Mouse (Mus musculus) stomach, embryonic 16.5 days (tissue): ENCODE results near the gene Btbd2. TPM values are rescaled to one million over a fixed set of nuclear protein-coding genes. Genes with fewer than 3 reads are reported as not detected.

ENCODE experiments used
- ATAC-seq: fragments of 200-750 bp; cut with Nextera tagmentation; 2 replicates; pipeline ENCODE4 v1.8.0; 2017; ENCODE audit warnings: moderate number of reproducible peaks, moderate TSS enrichment; ENCODE audit not compliant: insufficient read depth, low FRiP score
- H3K27ac ChIP-seq: fragments of 300-500 bp; sonication (generic); 2 replicates; pipeline ENCODE4 v1.5.1; 2014; ENCODE audit warnings: low read length
- H3K27me3 ChIP-seq: fragments of 300-500 bp; sonication (generic); 2 replicates; pipeline ENCODE4 v1.6.1; 2014; ENCODE audit warnings: low read length, control low read depth, mixed read lengths; ENCODE audit not compliant: control insufficient read depth, insufficient read depth
- H3K36me3 ChIP-seq: fragments of 300-500 bp; sonication (generic); 2 replicates; pipeline ENCODE4 v1.6.1; 2014; ENCODE audit warnings: low read length; ENCODE audit not compliant: control insufficient read depth, insufficient read depth
- H3K4me1 ChIP-seq: fragments of 300-500 bp; sonication (generic); 2 replicates; pipeline ENCODE4 v1.6.1; 2014; ENCODE audit warnings: low read length, control low read depth, mixed read lengths; ENCODE audit not compliant: control insufficient read depth, insufficient read depth
- H3K4me2 ChIP-seq: fragments of 300-500 bp; sonication (generic); 2 replicates; pipeline ENCODE4 v1.6.1; 2014; ENCODE audit warnings: low read depth, low read length, mixed read lengths
- H3K4me3 ChIP-seq: fragments of 300-500 bp; sonication (generic); replicated peaks from 2 replicates; pipeline ENCODE4 v1.5.1; 2014; ENCODE audit warnings: mild to moderate bottlenecking, low read length
- H3K9ac ChIP-seq: fragments of 300-500 bp; sonication (generic); 2 replicates; pipeline ENCODE4 v1.6.1; 2014; ENCODE audit warnings: low read length
- H3K9me3 ChIP-seq: fragments of 300-500 bp; sonication (generic); replicated peaks from 2 replicates; pipeline ENCODE4 v1.6.1; 2016; ENCODE audit warnings: low read length, control low read depth; ENCODE audit not compliant: control insufficient read depth
- WGBS: fragments of 180-500 bp; shearing (Covaris S2); extraction: QIAGEN DNeasy Blood & Tissue Kit; methylation state at CpG from one replicate; pipeline ENCODE4 v1.1.7; 2014; 5-methylcytosine and 5-hydroxymethylcytosine counted together
- microRNA-seq: library from miRNA; unstranded; fragments of <30 nt; microRNA quantifications from one replicate; pipeline ENCODE4, GENCODE M21; 2016
- polyA plus RNA-seq: library from polyadenylated mRNA; unstranded; fragments of >200 nt; fragmentation: Nextera tagmentation; extraction: Ambion mirVana; gene quantifications from 2 replicates; pipeline ENCODE4 v1.2.1, GENCODE M21; 2015

The Btbd2 gene
- polyA plus RNA-seq, 1 experiment from 2014 or later: 12.7 TPM

- H3K4me1 ChIP-seq: peaks cover 19% of the 10 kb centered on the region
- WGBS: 83% methylated on average over 7 of the region's 7 CpGs
- no peak for ATAC-seq
- H3K27ac ChIP-seq: peak overlapping the region; percentile 89; the same call in 1 of the 2 replicates
- peak overlapping the region; percentile 89 for H3K4me2 ChIP-seq
- peak overlapping the region; percentile 84 for H3K9ac ChIP-seq
- H3K27me3 ChIP-seq: no peaks in the 10 kb centered on the region
- H3K4me3 ChIP-seq: peak overlapping the region; percentile 79
- peaks cover 21% of the 10 kb centered on the region for H3K36me3 ChIP-seq
- no peaks in the 10 kb centered on the region for H3K9me3 ChIP-seq
Measured at GRCm38 (mm10) chr10:80604001-80604509, 52.8 kb downstream of the Btbd2 start.

DNA sequence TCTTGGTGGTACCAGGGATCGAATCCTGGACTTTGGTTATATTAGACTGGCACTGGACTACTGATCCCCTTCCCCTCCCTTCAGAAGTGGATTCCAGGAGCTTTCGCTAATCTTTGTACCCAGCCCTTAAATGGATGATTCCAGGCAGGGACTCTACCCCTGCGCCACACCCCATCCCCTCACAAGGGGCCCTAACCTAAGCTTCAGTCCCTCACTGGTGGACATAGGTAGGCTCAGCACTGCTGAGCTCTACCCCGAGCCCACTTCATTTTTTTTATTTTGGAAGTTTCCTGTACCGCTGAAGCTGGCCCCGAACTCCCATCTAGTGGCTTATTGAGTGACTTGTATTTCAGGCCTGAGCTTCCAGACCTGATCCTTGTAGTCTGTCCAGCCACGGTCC, 53.5 kb downstream of the Btbd2 start:
- Histone ChIP-seq H3K9ac (peak overlapping the region; percentile 84), H3K27ac (peak overlapping the region; percentile 89), H3K36me3 (peaks cover 14% of the 10 kb centered on the region), H3K4me2 (peak overlapping the region; percentile 89), H3K4me3 (peak overlapping the region; percentile 79), H3K9me3 (no peaks in the 10 kb centered on the region), H3K27me3 (no peaks in the 10 kb centered on the region), H3K4me1 (peaks cover 19% of the 10 kb centered on the region)
- 25% methylated on average over 7 of the region's 7 CpGs for WGBS
- ATAC-seq: no peak

- Histone ChIP-seq H3K27me3 (no peaks in the 10 kb centered on the region), H3K27ac (peak within 1 kb of the TSS; percentile 89), H3K4me1 (peaks cover 19% of the 10 kb centered on the region), H3K4me2 (peak within 1 kb of the TSS; percentile 89), H3K4me3 (peak within 1 kb of the TSS; percentile 79), H3K9me3 (no peaks in the 10 kb centered on the region), H3K9ac (peak within 1 kb of the TSS; percentile 84), H3K36me3 (peaks cover 9% of the 10 kb centered on the region)
- WGBS: under 1% methylated on average over 54 of the region's 54 CpGs
- ATAC-seq: peak; percentile 95
Measured at GRCm38 (mm10) chr10:80602698-80603325, 54.1 kb downstream of the Btbd2 start, which contains the start of the genes Scamp4 and Adat3. Scamp4 (plus strand) TSS chr10:80602872. Adat3 (plus strand) TSS chr10:80602880.

DNA sequence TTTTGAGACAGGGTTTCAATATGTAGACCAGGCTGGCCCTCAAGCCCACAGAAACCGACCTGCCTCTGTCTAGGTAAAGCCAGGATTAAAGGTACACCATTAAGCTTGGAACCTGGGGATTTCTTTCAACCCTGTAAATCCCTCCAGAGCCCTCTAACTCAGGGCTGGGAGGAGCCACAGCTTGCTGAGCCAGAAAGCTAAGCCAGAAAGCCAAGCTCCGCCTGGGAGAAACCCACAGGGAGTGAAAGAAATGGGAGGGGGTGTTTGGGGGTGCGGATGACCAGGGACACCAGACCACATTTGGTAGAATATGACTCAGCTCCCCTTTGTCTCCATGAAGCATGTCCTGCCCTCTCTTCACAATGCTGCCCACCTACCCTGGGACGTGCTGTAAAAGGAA, 60.6 kb downstream of the Btbd2 start:
- Histone ChIP-seq H3K27me3 (no peaks in the 10 kb centered on the region), H3K9me3 (no peaks in the 10 kb centered on the region), H3K27ac (peak overlapping the region; percentile 18), H3K4me2 (no peak overlapping the region), H3K9ac (no peak overlapping the region), H3K36me3 (no peaks in the 10 kb centered on the region), H3K4me1 (0 out of 2 replicates have a peak, but pooled peaks cover 2% of the 10 kb centered on the region), H3K4me3 (no peak overlapping the region)
- no peak for ATAC-seq
- 30% methylated on average over 4 of the region's 4 CpGs for WGBS

Small RNA genes lying within 50 kb of the gene (microRNA-seq; reads per million reads assigned to microRNA genes)
- gene Mir6912: not detected

Other genes starting within 250 kb of the Btbd2 start
- 46.1 and 57.9 TPM in 2 replicates for gene Tcf3, start 223.4 kb downstream of the Btbd2 start, polyA plus RNA-seq
- gene Onecut3, start 162.2 kb downstream of the Btbd2 start, polyA plus RNA-seq: 0.06 and 0.08 TPM in 2 replicates
- gene Atp8b3, start 117.9 kb downstream of the Btbd2 start, polyA plus RNA-seq: 0.12 and 0.21 TPM in 2 replicates
- gene Rexo1, start 95.5 kb downstream of the Btbd2 start, polyA plus RNA-seq: 16.7 TPM in 2 replicates
- gene Klf16, start 79.8 kb downstream of the Btbd2 start, polyA plus RNA-seq: 8.4 and 8.7 TPM in 2 replicates
- gene Abhd17a, start 66.7 kb downstream of the Btbd2 start, polyA plus RNA-seq: 42.9 and 44.3 TPM in 2 replicates
- gene Scamp4, start 54.2 kb downstream of the Btbd2 start, polyA plus RNA-seq: 92.1 and 99.9 TPM in 2 replicates
- gene Adat3, start 54.2 kb downstream of the Btbd2 start, polyA plus RNA-seq: 5.6 and 6.7 TPM in 2 replicates
- gene Gm49322, start 51.0 kb downstream of the Btbd2 start, polyA plus RNA-seq: 3.7 and 4.8 TPM in 2 replicates
- gene Csnk1g2, start 34.2 kb downstream of the Btbd2 start, polyA plus RNA-seq: 18.1 TPM in 2 replicates
- 42.8 and 45.1 TPM in 2 replicates for gene Mknk2, start 21.0 kb upstream of the Btbd2 start, polyA plus RNA-seq
- 51.6 and 57.5 TPM in 2 replicates for gene Mob3a, start 44.9 kb upstream of the Btbd2 start, polyA plus RNA-seq
- 25.5 and 28.7 TPM in 2 replicates for gene Izumo4, start 45.1 kb upstream of the Btbd2 start, polyA plus RNA-seq
- gene Ap3d1, start 85.2 kb upstream of the Btbd2 start, polyA plus RNA-seq: 62.5 and 66.3 TPM in 2 replicates
- 11.8 and 13.9 TPM in 2 replicates for gene Dot1l, start 98.1 kb upstream of the Btbd2 start, polyA plus RNA-seq
- gene Sf3a2, start 141.1 kb upstream of the Btbd2 start, polyA plus RNA-seq: 51.3 and 53.7 TPM in 2 replicates
- gene Plekhj1, start 141.6 kb upstream of the Btbd2 start, polyA plus RNA-seq: 102 and 114 TPM in 2 replicates
- gene Amh, start 148.2 kb upstream of the Btbd2 start, polyA plus RNA-seq: not detected in 2 replicates
- gene Jsrp1, start 156.4 kb upstream of the Btbd2 start, polyA plus RNA-seq: 0.65 and 8.4 TPM in 2 replicates
- gene Oaz1, start 169.6 kb upstream of the Btbd2 start, polyA plus RNA-seq: 1,560 and 1,582 TPM in 2 replicates
- 0.05 and 0.12 TPM in 2 replicates for gene Lingo3, start 187.0 kb upstream of the Btbd2 start, polyA plus RNA-seq
- 192 and 210 TPM in 2 replicates for gene Lsm7, start 198.1 kb upstream of the Btbd2 start, polyA plus RNA-seq
- 40.0 and 42.7 TPM in 2 replicates for gene Sppl2b, start 198.2 kb upstream of the Btbd2 start, polyA plus RNA-seq
- 0.06 TPM in 1 of 2 replicates, not detected in the other for gene Tmprss9, start 214.8 kb upstream of the Btbd2 start, polyA plus RNA-seq
- gene Timm13, start 243.9 kb upstream of the Btbd2 start, polyA plus RNA-seq: 288 and 309 TPM in 2 replicates